Comparison of ENCODE assay signal across 19 mouse cellular contexts in genomic region chr8:102000326-102001016, GRCm38 (mm10).
DNase-seq lines count a peak whose midpoint lies in the region; ATAC-seq lines count a peak whose summit lies in the region.
"Had no signal": no experiment of that assay in that cellular context is flagged by ENCODE, and none has a peak within 500 bp of the region (broad histone marks: within the 10 kb centered on the region; RNA-seq: fewer than 3 reads in every experiment).

No protein-coding gene starts in this region.

- no peak overlapping the region for H3K4me2 ChIP-seq in forebrain, embryonic 13.5 days
- H3K4me2 ChIP-seq: heart, embryonic 11.5 days; intestine, embryonic 15.5 days; lung, embryonic 14.5 days; stomach, embryonic 15.5 days had no signal

- no peaks in the 10 kb centered on the region for H3K36me3 ChIP-seq in forebrain, embryonic 13.5 days (ENCODE audit: poor library complexity, severe bottlenecking)
- no peaks in the 10 kb centered on the region for H3K36me3 ChIP-seq in forebrain, embryonic 10.5 days (replicated peaks)
- H3K36me3 ChIP-seq: intestine, embryonic 15.5 days; stomach, embryonic 15.5 days had no signal

- intact Hi-C loops in left cerebral cortex, postnatal 10 days (cut with DNase I): no loop called here

- peak; percentile 13; the same call in 1 of the 2 replicates for ATAC-seq in forebrain, embryonic 13.5 days
- ATAC-seq: intestine, embryonic 15.5 days had no signal

- no peaks in the 10 kb centered on the region for H3K27me3 ChIP-seq in forebrain, embryonic 13.5 days
- no peaks in the 10 kb centered on the region for H3K27me3 ChIP-seq in forebrain, embryonic 10.5 days (ENCODE audit: poor library complexity, severe bottlenecking)
- H3K27me3 ChIP-seq: CH12.LX; intestine, embryonic 15.5 days; stomach, embryonic 15.5 days had no signal

- H3K9ac ChIP-seq in forebrain, embryonic 13.5 days: no peak overlapping the region
- H3K9ac ChIP-seq: intestine, embryonic 15.5 days; lung, embryonic 14.5 days; stomach, embryonic 15.5 days had no signal

- no peak overlapping the region for H3K27ac ChIP-seq in forebrain, embryonic 13.5 days
- H3K27ac ChIP-seq in forebrain, embryonic 10.5 days: no peak overlapping the region
- H3K27ac ChIP-seq: intestine, embryonic 15.5 days; stomach, embryonic 15.5 days had no signal

- 76% methylated on average over 4 of the region's 4 CpGs for WGBS in forebrain, embryonic 13.5 days
- WGBS in forebrain, embryonic 10.5 days: 86% methylated on average over 4 of the region's 4 CpGs

- H3K4me1 ChIP-seq in forebrain, embryonic 13.5 days: no peaks in the 10 kb centered on the region
- H3K4me1 ChIP-seq in forebrain, embryonic 10.5 days: no peaks in the 10 kb centered on the region
- H3K4me1 ChIP-seq: intestine, embryonic 15.5 days; stomach, embryonic 15.5 days had no signal

- no peak for DNase-seq in forebrain, embryonic 10.5 days (ENCODE audit: extremely low spot score, low spot score)
- DNase-seq in right cerebral cortex, adult 18-20 months: peak; percentile 64
- DNase-seq in right cerebral cortex, postnatal 4 days: no peak
- peak; percentile 8 to 9 for DNase-seq in left cerebral cortex, postnatal 10 days (ENCODE audit: extremely low spot score in 1 of 2, low spot score in 2 of 2)
- no peak for DNase-seq in spleen, adult 18-20 months
- DNase-seq in heart, adult 9 months (ENCODE audit: low spot score in 2 of 2): no peak
- DNase-seq in kidney, postnatal 4 days: no peak
- DNase-seq: cerebellum, adult 18-20 months; gastrocnemius, postnatal 10 days; heart, postnatal 36 days; kidney, postnatal 25 days; liver; lung, embryonic 14.5 days; thymus, postnatal 4 days had no signal

- no peaks in the 10 kb centered on the region for H3K9me3 ChIP-seq in forebrain, embryonic 13.5 days (replicated peaks)
- H3K9me3 ChIP-seq in forebrain, embryonic 10.5 days: no peaks in the 10 kb centered on the region
- H3K9me3 ChIP-seq: intestine, embryonic 15.5 days; stomach, embryonic 15.5 days had no signal

- H3K4me3 ChIP-seq in forebrain, embryonic 13.5 days: no peak overlapping the region
- H3K4me3 ChIP-seq in forebrain, embryonic 10.5 days: no peak overlapping the region
- H3K4me3 ChIP-seq: intestine, embryonic 15.5 days; stomach, embryonic 15.5 days had no signal

Comparison
In these comparisons a context has a peak if more than half of its experiments do, and no peak if none do; other contexts are left out.
1. DNase-seq: peak in right cerebral cortex, adult 18-20 months (single experiment) and left cerebral cortex, postnatal 10 days (2 of 2); none in forebrain, embryonic 10.5 days (single experiment), right cerebral cortex, postnatal 4 days (single experiment), spleen, adult 18-20 months (0 of 2), heart, adult 9 months (0 of 2) and kidney, postnatal 4 days (0 of 2).